ENCODE assay signal across 17 mouse cellular contexts in genomic region chr10:85455985-85456384, GRCm38 (mm10).
DNase-seq lines count a peak whose midpoint lies in the region; ATAC-seq and TF ChIP-seq lines count a peak whose summit lies in the region.
"Had no signal": no experiment of that assay in that cellular context is flagged by ENCODE, and none has a peak within 500 bp of the region (broad histone marks: within the 10 kb centered on the region; RNA-seq: fewer than 3 reads in every experiment).

No protein-coding gene starts in this region.

- 54% methylated on average over 4 of the region's 4 CpGs for WGBS in kidney, embryonic 14.5 days
- 54% methylated on average over 4 of the region's 4 CpGs for WGBS in spleen, adult 2 months

- ATAC-seq in kidney, embryonic 14.5 days (ENCODE audit: low FRiP score, low TSS enrichment) = peak; percentile 53
- no peak for ATAC-seq in CD4-positive, CD25-positive, alpha-beta regulatory T cell, adult 4 months
- ATAC-seq: forebrain, embryonic 14.5 days; midbrain, embryonic 15.5 days had no signal

- no peaks in the 10 kb centered on the region for H3K27me3 ChIP-seq in kidney, embryonic 14.5 days (ENCODE audit: control insufficient read depth, insufficient read depth, low read length)
- no peaks in the 10 kb centered on the region for H3K27me3 ChIP-seq in spleen, adult 2 months (ENCODE audit: control insufficient read depth, insufficient read depth, low read length)
- H3K27me3 ChIP-seq: hindbrain, embryonic 15.5 days; midbrain, embryonic 15.5 days had no signal

- no peaks in the 10 kb centered on the region for H3K36me3 ChIP-seq in kidney, embryonic 14.5 days (ENCODE audit: control insufficient read depth, insufficient read depth, low read length)
- H3K36me3 ChIP-seq in spleen, adult 2 months (ENCODE audit: control insufficient read depth, insufficient read depth, low read length) = no peaks in the 10 kb centered on the region
- H3K36me3 ChIP-seq: G1E; heart, embryonic 15.5 days; hindbrain, embryonic 15.5 days; midbrain, embryonic 15.5 days; neural tube, embryonic 13.5 days had no signal

- no peak overlapping the region for H3K4me3 ChIP-seq in kidney, embryonic 14.5 days (ENCODE audit: low read length)
- H3K4me3 ChIP-seq in spleen, adult 2 months (ENCODE audit: extremely low read depth, insufficient read depth, insufficient read length) = no peak overlapping the region
- H3K4me3 ChIP-seq: heart, embryonic 15.5 days; hindbrain, embryonic 15.5 days; midbrain, embryonic 15.5 days; neural tube, embryonic 13.5 days had no signal

- TF ChIP-seq POLR2A in spleen, adult 2 months (IDR thresholded peaks at IDR 0.05; ENCODE audit: low read depth, low read length) = no peak

- no peaks in the 10 kb centered on the region for H3K9me3 ChIP-seq in kidney, embryonic 14.5 days (ENCODE audit: control insufficient read depth, low read length)
- H3K9me3 ChIP-seq: heart, embryonic 15.5 days; hindbrain, embryonic 15.5 days; midbrain, embryonic 15.5 days; neural tube, embryonic 13.5 days had no signal

- H3K27ac ChIP-seq in kidney, embryonic 14.5 days (ENCODE audit: low read depth, low read length) = no peak overlapping the region
- no peak overlapping the region for H3K27ac ChIP-seq in spleen, adult 2 months (ENCODE audit: insufficient read depth, low read length)
- H3K27ac ChIP-seq: heart, embryonic 15.5 days; hindbrain, embryonic 15.5 days; midbrain, embryonic 15.5 days; neural tube, embryonic 13.5 days had no signal

- 0 out of 2 replicates have a peak, but pooled peaks have one; percentile 2 for TF ChIP-seq CTCF in spleen, adult 2 months (IDR thresholded peaks at IDR 0.05; ENCODE audit: extremely low read depth, insufficient read depth, insufficient read length, insufficient replicate concordance)

- no peak overlapping the region for H3K4me2 ChIP-seq in kidney, embryonic 14.5 days (replicated peaks; ENCODE audit: low read depth, low read length)
- H3K4me2 ChIP-seq: heart, embryonic 15.5 days; hindbrain, embryonic 15.5 days; midbrain, embryonic 15.5 days; neural tube, embryonic 13.5 days had no signal

- H3K4me1 ChIP-seq in kidney, embryonic 14.5 days (ENCODE audit: control insufficient read depth, insufficient read depth, low read length) = 0 out of 2 replicates have a peak, but pooled peaks cover 14% of the 10 kb centered on the region
- H3K4me1 ChIP-seq in spleen, adult 2 months (ENCODE audit: control insufficient read depth, insufficient read depth, insufficient read length) = no peaks in the 10 kb centered on the region

- H3K9ac ChIP-seq in kidney, embryonic 14.5 days (ENCODE audit: low read depth, low read length) = no peak overlapping the region
- H3K9ac ChIP-seq: heart, embryonic 15.5 days; hindbrain, embryonic 15.5 days; midbrain, embryonic 15.5 days; neural tube, embryonic 13.5 days had no signal

- no peak for DNase-seq in kidney, postnatal 14 days
- no peak for DNase-seq in spleen, adult 2 months (ENCODE audit: low read depth in 1 of 2, low spot score in 2 of 2)
- DNase-seq in spleen, postnatal 10 days (ENCODE audit: low spot score in 2 of 2) = no peak
- peak; percentile 34 for DNase-seq in adrenal gland, postnatal 10 days
- no peak for DNase-seq in MN1 (ENCODE audit: low spot score)
- DNase-seq: cerebellum, adult 18-20 months; gastrocnemius, postnatal 14 days; lung, adult 2 months; retina, postnatal 1 day had no signal
